9 mouse cellular contexts compared by ENCODE assay signal in the genomic region with DNA sequence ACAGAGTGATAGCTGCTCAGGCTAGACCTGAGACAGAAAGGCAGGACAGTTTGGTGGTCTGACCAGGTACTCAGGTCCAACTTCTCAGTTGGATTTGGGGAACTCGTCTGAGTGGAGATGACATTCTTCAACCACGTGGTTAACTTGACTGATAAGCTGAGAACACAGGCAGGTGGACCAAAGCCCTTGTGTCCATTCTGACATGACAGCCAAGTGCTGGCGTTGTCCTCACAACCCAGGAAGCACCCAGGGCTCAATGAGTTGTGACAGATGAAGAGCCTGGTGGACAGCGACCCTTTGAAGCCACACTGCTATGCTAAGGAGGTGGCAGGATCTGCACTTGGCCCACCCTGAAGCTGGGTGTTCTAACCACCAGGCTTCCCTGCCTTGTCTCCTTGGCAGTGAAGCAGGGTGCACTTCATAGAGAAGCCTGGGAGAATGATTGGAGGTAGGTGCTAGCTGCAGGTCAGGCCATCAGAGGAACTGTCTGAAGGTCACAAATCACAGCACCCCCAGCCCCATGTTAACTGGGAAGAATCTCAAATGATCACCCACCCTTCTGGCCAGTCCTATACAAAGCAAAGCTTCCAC.
DNase-seq lines count a peak whose midpoint lies in the region; ATAC-seq and TF ChIP-seq lines count a peak whose summit lies in the region.
"Had no signal": no experiment of that assay in that cellular context is flagged by ENCODE, and none has a peak within 500 bp of the region (broad histone marks: within the 10 kb centered on the region; RNA-seq: fewer than 3 reads in every experiment).

No protein-coding gene starts in this region.

- TF ChIP-seq CTCF in kidney, adult 2 months (conservative IDR thresholded peaks at IDR 0.05; ENCODE audit: insufficient read depth, insufficient read length, low read depth, low read length) = no peak

- DNase-seq in kidney, adult 2 months = no peak
- DNase-seq in kidney, adult 8-10 months = no peak
- DNase-seq in embryonic facial prominence, embryonic 10.5 days (ENCODE audit: low spot score) = no peak
- no peak for DNase-seq in layer of hippocampus, adult 9-11 months
- no peak for DNase-seq in urinary bladder, postnatal 4 days (ENCODE audit: low spot score in 2 of 2)
- no peak for DNase-seq in frontal cortex, postnatal 10 days (ENCODE audit: low spot score in 2 of 2)
- DNase-seq: thymus, postnatal 36 days had no signal

- H3K9me3 ChIP-seq in embryonic facial prominence, embryonic 10.5 days = no peaks in the 10 kb centered on the region
- H3K9me3 ChIP-seq in heart, embryonic 15.5 days (replicated peaks) = no peaks in the 10 kb centered on the region
- no peaks in the 10 kb centered on the region for H3K9me3 ChIP-seq in midbrain, embryonic 13.5 days

- H3K4me1 ChIP-seq in kidney, adult 2 months (ENCODE audit: control insufficient read depth, insufficient read depth, low read length) = peaks cover 48% of the 10 kb centered on the region
- peaks cover 94% of the 10 kb centered on the region for H3K4me1 ChIP-seq in embryonic facial prominence, embryonic 10.5 days
- peaks cover 72% of the 10 kb centered on the region for H3K4me1 ChIP-seq in heart, embryonic 15.5 days (replicated peaks)
- H3K4me1 ChIP-seq in midbrain, embryonic 13.5 days (replicated peaks) = peaks cover 82% of the 10 kb centered on the region

- peak overlapping the region; percentile 99 for H3K27ac ChIP-seq in kidney, adult 2 months (ENCODE audit: insufficient read depth, low read depth, low read length)
- H3K27ac ChIP-seq in embryonic facial prominence, embryonic 10.5 days (replicated peaks) = peak overlapping the region; percentile 99
- H3K27ac ChIP-seq in heart, embryonic 15.5 days = peak overlapping the region; percentile 94
- peak overlapping the region; percentile 100 for H3K27ac ChIP-seq in midbrain, embryonic 13.5 days

- no peak for TF ChIP-seq POLR2A in kidney, adult 2 months (IDR thresholded peaks at IDR 0.05; ENCODE audit: low read depth, low read length)

- H3K36me3 ChIP-seq in kidney, adult 2 months (ENCODE audit: control insufficient read depth, insufficient read depth, low read length) = no peaks in the 10 kb centered on the region
- no peaks in the 10 kb centered on the region for H3K36me3 ChIP-seq in embryonic facial prominence, embryonic 10.5 days (replicated peaks)
- no peaks in the 10 kb centered on the region for H3K36me3 ChIP-seq in heart, embryonic 15.5 days
- no peaks in the 10 kb centered on the region for H3K36me3 ChIP-seq in midbrain, embryonic 13.5 days

- H3K4me3 ChIP-seq in kidney, adult 2 months (ENCODE audit: insufficient read depth, low read depth, low read length) = no peak overlapping the region
- peak overlapping the region; percentile 55 for H3K4me3 ChIP-seq in embryonic facial prominence, embryonic 10.5 days
- no peak overlapping the region for H3K4me3 ChIP-seq in heart, embryonic 15.5 days
- no peak overlapping the region for H3K4me3 ChIP-seq in midbrain, embryonic 13.5 days (replicated peaks)

- WGBS in kidney, adult 2 months = 63% methylated on average over 4 of the region's 4 CpGs
- 67% methylated on average over 4 of the region's 4 CpGs for WGBS in embryonic facial prominence, embryonic 10.5 days
- 53% methylated on average over 4 of the region's 4 CpGs for WGBS in heart, embryonic 15.5 days
- WGBS in midbrain, embryonic 13.5 days = 77% methylated on average over 4 of the region's 4 CpGs

- H3K27me3 ChIP-seq in kidney, adult 2 months (replicated peaks; ENCODE audit: control insufficient read depth, insufficient read depth, low read length) = no peaks in the 10 kb centered on the region
- no peaks in the 10 kb centered on the region for H3K27me3 ChIP-seq in embryonic facial prominence, embryonic 10.5 days (replicated peaks; ENCODE audit: low read depth, poor library complexity, severe bottlenecking)
- H3K27me3 ChIP-seq in heart, embryonic 15.5 days = no peaks in the 10 kb centered on the region
- no peaks in the 10 kb centered on the region for H3K27me3 ChIP-seq in midbrain, embryonic 13.5 days

- H3K9ac ChIP-seq in heart, embryonic 15.5 days = no peak overlapping the region
- peak overlapping the region; percentile 58; the same call in 1 of the 2 replicates for H3K9ac ChIP-seq in midbrain, embryonic 13.5 days (replicated peaks)

- no peak overlapping the region; the same call in 1 of the 2 replicates for H3K4me2 ChIP-seq in heart, embryonic 15.5 days
- 0 out of 2 replicates have a peak overlapping the region, but pooled peaks have one; percentile 30 for H3K4me2 ChIP-seq in midbrain, embryonic 13.5 days (replicated peaks)

- no peak for ATAC-seq in heart, embryonic 15.5 days (replicated peaks; ENCODE audit: insufficient number of reproducible peaks, insufficient read depth, low FRiP score, low read depth)
- no peak for ATAC-seq in midbrain, embryonic 13.5 days
